Mouse (Mus musculus): ENCODE results near the gene Acot9. TPM values are rescaled to one million over a fixed set of nuclear protein-coding genes. Genes with fewer than 3 reads are reported as not detected.

The Acot9 gene
- total RNA-seq, 2 experiments from 2014 or later, result 41.0 to 42.5 TPM

Other genes with a start within 250 kb of the Acot9 start
- not detected for gene Magea5, start 199.3 kb upstream of the Acot9 start, total RNA-seq (2021)
- not detected for gene Magea1, start 172.7 kb upstream of the Acot9 start, total RNA-seq (2021)
- not detected for gene Magea2, start 168.8 kb upstream of the Acot9 start, total RNA-seq (2021)
- gene Cldn34b2, start 134.0 kb upstream of the Acot9 start, total RNA-seq (2021), result not detected
- gene Sat1, start 46.0 kb upstream of the Acot9 start, total RNA-seq (2021), result 10 to 100 TPM; 36.3 to 50.3 TPM
- 10 to 100 TPM; 55.5 to 63.2 TPM for gene Prdx4, start 78.3 kb downstream of the Acot9 start, total RNA-seq (2021)

Data from heart, postnatal 10 days (tissue).